Mouse (Mus musculus) lung, adult 18-20 months (tissue): ENCODE results near the gene Ehf.
A peak's percentile ranks its signal among the peaks of the same experiment; 100 is the strongest.

Experiments used
- DNase-seq, 2 experiments: peaks; one replicate each; pipeline ENCODE4 v3.0.0; 2022; ENCODE audit warnings: mixed read lengths in 2 of 2

Ehf gene

GRCm38 (mm10) chr2:103303132-103303531, at the start of gene Ehf:
Ehf (minus strand) TSS chr2:103303278.
- DNase-seq: peak in 1 of 2 experiments; percentile 66

- peak; percentile 36 to 48 for DNase-seq
Observed at GRCm38 (mm10) chr2:103347417-103347891, 44.4 kb upstream of the Ehf start.

- no peak for DNase-seq
Observed at GRCm38 (mm10) chr2:103346751-103347289, 43.7 kb upstream of the Ehf start.

GRCm38 (mm10) chr2:103343611-103344010, 40.5 kb upstream of the Ehf start:
- no peak for DNase-seq

- no peak for DNase-seq
Observed at GRCm38 (mm10) chr2:103342123-103342522, 39.0 kb upstream of the Ehf start.

- no peak for DNase-seq
Observed at GRCm38 (mm10) chr2:103341375-103341971, 38.4 kb upstream of the Ehf start.

- DNase-seq: no peak
Observed at GRCm38 (mm10) chr2:103338706-103339105, 35.6 kb upstream of the Ehf start.

GRCm38 (mm10) chr2:103337370-103337769, 34.3 kb upstream of the Ehf start:
- DNase-seq: no peak

- no peak for DNase-seq
Observed at GRCm38 (mm10) chr2:103336621-103337020, 33.5 kb upstream of the Ehf start.

GRCm38 (mm10) chr2:103336000-103336399, 32.9 kb upstream of the Ehf start:
- no peak for DNase-seq

GRCm38 (mm10) chr2:103331666-103332191, 28.7 kb upstream of the Ehf start:
- DNase-seq: no peak

- DNase-seq: no peak
Observed at GRCm38 (mm10) chr2:103328731-103329130, 25.7 kb upstream of the Ehf start.

- DNase-seq: peak; percentile 24 to 43
Observed at GRCm38 (mm10) chr2:103325301-103326048, 22.4 kb upstream of the Ehf start.

- no peak for DNase-seq
Observed at GRCm38 (mm10) chr2:103324320-103324719, 21.2 kb upstream of the Ehf start.

- no peak for DNase-seq
Observed at GRCm38 (mm10) chr2:103322171-103322570, 19.1 kb upstream of the Ehf start.

GRCm38 (mm10) chr2:103321638-103322037, 18.6 kb upstream of the Ehf start:
- no peak for DNase-seq

GRCm38 (mm10) chr2:103314002-103314401, 10.9 kb upstream of the Ehf start:
- DNase-seq: no peak

GRCm38 (mm10) chr2:103312640-103313039, 9.6 kb upstream of the Ehf start:
- DNase-seq: no peak

GRCm38 (mm10) chr2:103310663-103311062, 7.6 kb upstream of the Ehf start:
- no peak for DNase-seq

GRCm38 (mm10) chr2:103306686-103307085, 3.6 kb upstream of the Ehf start:
- DNase-seq: no peak

- DNase-seq: no peak
Observed at GRCm38 (mm10) chr2:103302669-103303068, 409 bp downstream of the Ehf start.

GRCm38 (mm10) chr2:103298711-103299463, 4.2 kb downstream of the Ehf start:
- no peak for DNase-seq

GRCm38 (mm10) chr2:103294526-103294925, 8.6 kb downstream of the Ehf start:
- DNase-seq: no peak
